Mouse (Mus musculus): ENCODE results near the gene Adamts20.

- TF ChIP-seq CTCF (IDR thresholded peaks at IDR 0.05; ENCODE audit: borderline replicate concordance, extremely low read depth, insufficient read depth, insufficient read length) (no peak), POLR2A (IDR thresholded peaks at IDR 0.05; ENCODE audit: borderline replicate concordance, extremely low read depth, insufficient read depth, insufficient read length, poor library complexity, severe bottlenecking) (no peak)
Observed at GRCm38 (mm10) chr15:94419167-94419566, 46.1 kb downstream of the Adamts20 start.
